In the genomic region with DNA sequence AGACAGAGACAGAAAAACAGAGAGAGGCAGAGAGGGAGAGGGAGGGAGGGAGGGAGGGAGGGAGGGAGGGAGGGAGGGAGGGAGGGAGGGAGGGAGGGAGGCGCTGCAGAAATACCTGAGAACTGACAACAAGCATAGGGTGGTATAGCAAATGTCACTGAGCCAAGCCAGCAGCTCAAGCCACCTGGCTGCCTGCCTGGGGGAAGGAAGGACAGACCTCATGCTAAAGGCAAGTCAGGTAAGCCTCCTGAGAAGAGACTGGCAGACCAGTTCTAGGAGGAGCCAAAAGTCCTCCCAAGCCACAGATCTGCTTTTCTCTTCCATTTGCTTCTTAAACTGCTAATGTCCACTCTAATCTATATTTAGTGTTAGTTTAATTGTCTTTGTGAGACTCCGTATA, we compare ENCODE assay signal across 7 mouse cellular contexts.
"Had no signal": no experiment of that assay in that cellular context is flagged by ENCODE, and none has a peak within 500 bp of the region (broad histone marks: within the 10 kb centered on the region; RNA-seq: fewer than 3 reads in every experiment).

No protein-coding gene starts in this region.

- DNase-seq: lung, adult 2 months; lung, postnatal 14 days; lung, postnatal 36 days; right cerebral cortex, postnatal 14 days; thymus, adult 2 months; thymus, postnatal 25 days; thymus, postnatal 4 days had no signal
